Mouse (Mus musculus): ENCODE measurements around the gene H2al1c. TPM values are rescaled to one million over a fixed set of nuclear protein-coding genes. Genes with fewer than 3 reads are reported as not detected.
"Not testable (repeated sequence)": the region's sequence is repeated elsewhere in the genome, so short reads cannot be mapped to it uniquely, and the experiment has no call there.

H2al1c gene
- polyA plus RNA-seq, 1 experiment from 2014 or later, result not detected

DNA sequence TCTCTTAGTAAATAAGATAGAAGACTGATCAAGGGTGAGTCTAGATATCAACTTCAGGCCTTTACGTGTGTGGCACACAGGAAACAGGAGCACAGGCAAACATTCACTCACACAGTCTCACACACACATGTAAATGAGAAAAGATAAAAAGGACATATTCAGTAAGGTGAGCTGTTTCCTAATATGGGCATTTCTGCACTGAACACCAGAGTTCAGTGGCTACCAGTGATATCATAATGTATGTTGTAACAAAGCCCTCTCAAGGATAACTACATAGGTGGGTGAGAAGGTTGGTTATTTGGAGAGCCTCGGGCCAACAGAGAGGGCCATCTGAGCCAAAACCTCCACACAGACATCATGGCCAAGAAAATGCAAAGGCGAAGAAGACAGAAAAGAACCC, 3.3 kb upstream of the H2al1c start, which contains the start of gene H2al1b:
Gene H2al1b (plus strand): TSS at position 301 of the 400 bp plus-strand sequence.
- H3K4me2 ChIP-seq (ENCODE audit: low read length); H3K9me3 ChIP-seq (ENCODE audit: control insufficient read depth, low read length); ATAC-seq; H3K27me3 ChIP-seq (replicated peaks; ENCODE audit: control insufficient read depth, insufficient read depth, low read length); H3K4me1 ChIP-seq (replicated peaks; ENCODE audit: control insufficient read depth, insufficient read depth, low read length); H3K27ac ChIP-seq (ENCODE audit: low read length); H3K36me3 ChIP-seq (ENCODE audit: control insufficient read depth, insufficient read depth); H3K9ac ChIP-seq (replicated peaks; ENCODE audit: low read depth, low read length); H3K4me3 ChIP-seq (replicated peaks; ENCODE audit: low read length): not testable (repeated sequence)
- 93% methylated on average over 1 of the region's 3 CpGs for WGBS

DNA sequence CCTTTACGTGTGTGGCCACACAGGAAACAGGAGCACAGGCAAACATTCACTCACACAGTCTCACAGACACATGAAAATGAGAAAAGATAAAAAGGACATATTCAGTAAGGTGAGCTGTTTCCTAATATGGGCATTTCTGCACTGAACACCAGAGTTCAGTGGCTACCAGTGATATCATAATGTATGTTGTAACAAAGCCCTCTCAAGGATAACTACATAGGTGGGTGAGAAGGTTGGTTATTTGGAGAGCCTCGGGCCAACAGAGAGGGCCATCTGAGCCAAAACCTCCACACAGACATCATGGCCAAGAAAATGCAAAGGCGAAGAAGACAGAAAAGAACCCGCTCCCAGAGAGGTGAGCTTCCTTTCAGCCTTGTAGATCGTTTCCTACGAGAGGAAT, 3.1 kb downstream of the H2al1c start, which contains the start of gene H2al1d:
Gene H2al1d (plus strand): TSS at position 301 of the 400 bp plus-strand sequence.
- H3K9ac ChIP-seq (replicated peaks; ENCODE audit: low read depth, low read length); ATAC-seq; H3K4me3 ChIP-seq (replicated peaks; ENCODE audit: low read length); H3K27ac ChIP-seq (ENCODE audit: low read length); H3K9me3 ChIP-seq (ENCODE audit: control insufficient read depth, low read length); H3K36me3 ChIP-seq (ENCODE audit: control insufficient read depth, insufficient read depth); H3K27me3 ChIP-seq (replicated peaks; ENCODE audit: control insufficient read depth, insufficient read depth, low read length); H3K4me1 ChIP-seq (replicated peaks; ENCODE audit: control insufficient read depth, insufficient read depth, low read length); H3K4me2 ChIP-seq (ENCODE audit: low read length): not testable (repeated sequence)
- no CpG with 5 or more reads among the region's 6 CpGs for WGBS

DNA sequence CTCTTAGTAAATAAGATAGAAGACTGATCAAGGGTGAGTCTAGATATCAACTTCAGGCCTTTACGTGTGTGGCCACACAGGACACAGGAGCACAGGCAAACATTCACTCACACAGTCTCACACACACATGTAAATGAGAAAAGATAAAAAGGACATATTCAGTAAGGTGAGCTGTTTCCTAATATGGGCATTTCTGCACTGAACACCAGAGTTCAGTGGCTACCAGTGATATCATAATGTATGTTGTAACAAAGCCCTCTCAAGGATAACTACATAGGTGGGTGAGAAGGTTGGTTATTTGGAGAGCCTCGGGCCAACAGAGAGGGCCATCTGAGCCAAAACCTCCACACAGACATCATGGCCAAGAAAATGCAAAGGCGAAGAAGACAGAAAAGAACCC, 6.2 kb downstream of the H2al1c start, which contains the start of gene H2al1e:
Gene H2al1e (plus strand): TSS at position 301 of the 400 bp plus-strand sequence.
- not testable (repeated sequence) for H3K4me3 ChIP-seq (replicated peaks; ENCODE audit: low read length); H3K27me3 ChIP-seq (replicated peaks; ENCODE audit: control insufficient read depth, insufficient read depth, low read length); H3K4me1 ChIP-seq (replicated peaks; ENCODE audit: control insufficient read depth, insufficient read depth, low read length); ATAC-seq; H3K36me3 ChIP-seq (ENCODE audit: control insufficient read depth, insufficient read depth); H3K9ac ChIP-seq (replicated peaks; ENCODE audit: low read depth, low read length); H3K4me2 ChIP-seq (ENCODE audit: low read length); H3K27ac ChIP-seq (ENCODE audit: low read length); H3K9me3 ChIP-seq (ENCODE audit: control insufficient read depth, low read length)
- WGBS, result no CpG with 5 or more reads among the region's 3 CpGs

DNA sequence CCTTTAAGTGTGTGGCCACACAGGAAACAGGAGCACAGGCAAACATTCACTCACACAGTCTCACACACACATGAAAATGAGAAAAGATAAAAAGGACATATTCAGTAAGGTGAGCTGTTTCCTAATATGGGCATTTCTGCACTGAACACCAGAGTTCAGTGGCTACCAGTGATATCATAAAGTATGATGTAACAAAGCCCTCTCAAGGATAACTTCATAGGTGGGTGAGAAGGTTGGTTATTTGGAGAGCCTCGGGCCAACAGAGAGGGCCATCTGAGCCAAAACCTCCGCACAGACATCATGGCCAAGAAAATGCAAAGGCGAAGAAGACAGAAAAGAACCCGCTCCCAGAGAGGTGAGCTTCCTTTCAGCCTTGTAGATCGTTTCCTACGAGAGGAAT, 9.4 kb downstream of the H2al1c start, which contains the start of gene H2al1f:
Gene H2al1f (plus strand): TSS at position 301 of the 400 bp plus-strand sequence.
- not testable (repeated sequence) for ATAC-seq; H3K27me3 ChIP-seq (replicated peaks; ENCODE audit: control insufficient read depth, insufficient read depth, low read length); H3K27ac ChIP-seq (ENCODE audit: low read length); H3K9me3 ChIP-seq (ENCODE audit: control insufficient read depth, low read length); H3K4me1 ChIP-seq (replicated peaks; ENCODE audit: control insufficient read depth, insufficient read depth, low read length); H3K4me3 ChIP-seq (replicated peaks; ENCODE audit: low read length); H3K36me3 ChIP-seq (ENCODE audit: control insufficient read depth, insufficient read depth); H3K4me2 ChIP-seq (ENCODE audit: low read length); H3K9ac ChIP-seq (replicated peaks; ENCODE audit: low read depth, low read length)
- no CpG with 5 or more reads among the region's 6 CpGs for WGBS

DNA sequence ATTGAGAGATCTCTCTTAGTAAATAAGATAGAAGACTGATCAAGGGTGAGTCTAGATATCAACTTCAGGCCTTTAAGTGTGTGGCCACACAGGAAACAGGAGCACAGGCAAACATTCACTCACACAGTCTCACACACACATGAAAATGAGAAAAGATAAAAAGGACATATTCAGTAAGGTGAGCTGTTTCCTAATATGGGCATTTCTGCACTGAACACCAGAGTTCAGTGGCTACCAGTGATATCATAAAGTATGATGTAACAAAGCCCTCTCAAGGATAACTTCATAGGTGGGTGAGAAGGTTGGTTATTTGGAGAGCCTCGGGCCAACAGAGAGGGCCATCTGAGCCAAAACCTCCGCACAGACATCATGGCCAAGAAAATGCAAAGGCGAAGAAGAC, 12.5 kb downstream of the H2al1c start, which contains the start of gene H2al1g:
Gene H2al1g (plus strand): TSS at position 301 of the 400 bp plus-strand sequence.
- H3K4me3 ChIP-seq (replicated peaks; ENCODE audit: low read length); H3K36me3 ChIP-seq (ENCODE audit: control insufficient read depth, insufficient read depth); H3K9ac ChIP-seq (replicated peaks; ENCODE audit: low read depth, low read length); H3K27me3 ChIP-seq (replicated peaks; ENCODE audit: control insufficient read depth, insufficient read depth, low read length); H3K4me1 ChIP-seq (replicated peaks; ENCODE audit: control insufficient read depth, insufficient read depth, low read length); H3K27ac ChIP-seq (ENCODE audit: low read length); H3K4me2 ChIP-seq (ENCODE audit: low read length); ATAC-seq; H3K9me3 ChIP-seq (ENCODE audit: control insufficient read depth, low read length): not testable (repeated sequence)
- no CpG with 5 or more reads among the region's 3 CpGs for WGBS

DNA sequence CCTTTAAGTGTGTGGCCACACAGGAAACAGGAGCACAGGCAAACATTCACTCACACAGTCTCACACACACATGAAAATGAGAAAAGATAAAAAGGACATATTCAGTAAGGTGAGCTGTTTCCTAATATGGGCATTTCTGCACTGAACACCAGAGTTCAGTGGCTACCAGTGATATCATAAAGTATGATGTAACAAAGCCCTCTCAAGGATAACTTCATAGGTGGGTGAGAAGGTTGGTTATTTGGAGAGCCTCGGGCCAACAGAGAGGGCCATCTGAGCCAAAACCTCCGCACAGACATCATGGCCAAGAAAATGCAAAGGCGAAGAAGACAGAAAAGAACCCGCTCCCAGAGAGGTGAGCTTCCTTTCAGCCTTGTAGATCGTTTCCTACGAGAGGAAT, 15.7 kb downstream of the H2al1c start, which contains the start of gene H2al1h:
Gene H2al1h (plus strand): TSS at position 301 of the 400 bp plus-strand sequence.
- not testable (repeated sequence) for H3K36me3 ChIP-seq (ENCODE audit: control insufficient read depth, insufficient read depth); H3K27me3 ChIP-seq (replicated peaks; ENCODE audit: control insufficient read depth, insufficient read depth, low read length); H3K4me2 ChIP-seq (ENCODE audit: low read length); H3K4me1 ChIP-seq (replicated peaks; ENCODE audit: control insufficient read depth, insufficient read depth, low read length); H3K27ac ChIP-seq (ENCODE audit: low read length); ATAC-seq; H3K4me3 ChIP-seq (replicated peaks; ENCODE audit: low read length); H3K9me3 ChIP-seq (ENCODE audit: control insufficient read depth, low read length); H3K9ac ChIP-seq (replicated peaks; ENCODE audit: low read depth, low read length)
- no CpG with 5 or more reads among the region's 6 CpGs for WGBS

DNA sequence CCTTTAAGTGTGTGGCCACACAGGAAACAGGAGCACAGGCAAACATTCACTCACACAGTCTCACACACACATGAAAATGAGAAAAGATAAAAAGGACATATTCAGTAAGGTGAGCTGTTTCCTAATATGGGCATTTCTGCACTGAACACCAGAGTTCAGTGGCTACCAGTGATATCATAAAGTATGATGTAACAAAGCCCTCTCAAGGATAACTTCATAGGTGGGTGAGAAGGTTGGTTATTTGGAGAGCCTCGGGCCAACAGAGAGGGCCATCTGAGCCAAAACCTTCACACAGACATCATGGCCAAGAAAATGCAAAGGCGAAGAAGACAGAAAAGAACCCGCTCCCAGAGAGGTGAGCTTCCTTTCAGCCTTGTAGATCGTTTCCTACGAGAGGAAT, 18.9 kb downstream of the H2al1c start, which contains the start of gene H2al1i:
Gene H2al1i (plus strand): TSS at position 301 of the 400 bp plus-strand sequence.
- not testable (repeated sequence) for H3K27ac ChIP-seq (ENCODE audit: low read length); H3K4me3 ChIP-seq (replicated peaks; ENCODE audit: low read length); H3K36me3 ChIP-seq (ENCODE audit: control insufficient read depth, insufficient read depth); H3K4me1 ChIP-seq (replicated peaks; ENCODE audit: control insufficient read depth, insufficient read depth, low read length); H3K4me2 ChIP-seq (ENCODE audit: low read length); H3K9me3 ChIP-seq (ENCODE audit: control insufficient read depth, low read length); H3K27me3 ChIP-seq (replicated peaks; ENCODE audit: control insufficient read depth, insufficient read depth, low read length); H3K9ac ChIP-seq (replicated peaks; ENCODE audit: low read depth, low read length); ATAC-seq
- 100% methylated on average over 1 of the region's 5 CpGs for WGBS

DNA sequence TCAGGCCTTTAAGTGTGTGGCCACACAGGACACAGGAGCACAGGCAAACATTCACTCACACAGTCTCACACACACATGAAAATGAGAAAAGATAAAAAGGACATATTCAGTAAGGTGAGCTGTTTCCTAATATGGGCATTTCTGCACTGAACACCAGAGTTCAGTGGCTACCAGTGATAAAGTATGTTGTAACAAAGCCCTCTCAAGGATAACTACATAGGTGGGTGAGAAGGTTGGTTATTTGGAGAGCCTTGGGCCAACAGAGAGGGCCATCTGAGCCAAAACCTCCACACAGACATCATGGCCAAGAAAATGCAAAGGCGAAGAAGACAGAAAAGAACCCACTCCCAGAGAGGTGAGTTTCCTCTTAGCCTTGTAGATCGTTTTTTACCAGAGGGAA, 22.1 kb downstream of the H2al1c start, which contains the start of gene H2al1j:
Gene H2al1j (plus strand): TSS at position 301 of the 400 bp plus-strand sequence.
- H3K4me2 ChIP-seq (ENCODE audit: low read length); H3K27me3 ChIP-seq (replicated peaks; ENCODE audit: control insufficient read depth, insufficient read depth, low read length); ATAC-seq; H3K9ac ChIP-seq (replicated peaks; ENCODE audit: low read depth, low read length); H3K36me3 ChIP-seq (ENCODE audit: control insufficient read depth, insufficient read depth); H3K4me3 ChIP-seq (replicated peaks; ENCODE audit: low read length); H3K27ac ChIP-seq (ENCODE audit: low read length); H3K4me1 ChIP-seq (replicated peaks; ENCODE audit: control insufficient read depth, insufficient read depth, low read length); H3K9me3 ChIP-seq (ENCODE audit: control insufficient read depth, low read length): not testable (repeated sequence)
- WGBS, result 88% methylated on average over 2 of the region's 2 CpGs

DNA sequence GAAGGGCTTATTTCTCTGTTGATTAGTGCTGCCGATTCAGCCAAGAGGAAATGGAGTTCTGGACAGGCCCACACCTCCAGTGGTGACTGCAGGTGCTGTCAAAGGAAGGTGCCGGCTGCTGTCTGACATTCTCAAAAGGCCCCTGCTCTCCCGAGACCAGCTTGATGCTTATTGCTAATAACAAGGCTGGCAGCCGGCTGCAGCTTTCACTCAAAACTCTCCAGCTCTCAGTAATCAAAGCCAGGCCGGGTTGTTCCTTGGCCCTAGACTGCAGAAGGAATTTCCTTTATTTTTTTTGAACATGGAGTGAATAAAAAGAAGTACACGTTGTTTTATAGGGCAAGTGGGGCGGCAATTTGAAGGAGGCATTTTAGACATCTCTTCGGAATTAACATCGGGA, 40.3 kb downstream of the H2al1c start:
- H3K9me3 ChIP-seq (ENCODE audit: control insufficient read depth, low read length), result no peaks in the 10 kb centered on the region
- H3K4me2 ChIP-seq (ENCODE audit: low read length), result no peak overlapping the region
- peak overlapping the region; percentile 20; the same call in 1 of the 2 replicates for H3K27ac ChIP-seq (ENCODE audit: low read length)
- peaks cover 4% of the 10 kb centered on the region; the same call in 1 of the 2 replicates for H3K4me1 ChIP-seq (replicated peaks; ENCODE audit: control insufficient read depth, insufficient read depth, low read length)
- no peak overlapping the region for H3K4me3 ChIP-seq (replicated peaks; ENCODE audit: low read length)
- no peaks in the 10 kb centered on the region for H3K36me3 ChIP-seq (ENCODE audit: control insufficient read depth, insufficient read depth)
- WGBS, result 37% methylated on average over 9 of the region's 9 CpGs
- ATAC-seq, result peak; percentile 59; the same call in 1 of the 2 replicates
- H3K9ac ChIP-seq (replicated peaks; ENCODE audit: low read depth, low read length), result no peak overlapping the region
- H3K27me3 ChIP-seq (replicated peaks; ENCODE audit: control insufficient read depth, insufficient read depth, low read length), result no peaks in the 10 kb centered on the region

Measured in forebrain, embryonic 16.5 days (tissue).